Mouse (Mus musculus) kidney, postnatal 0 days (tissue): ENCODE data around the gene Kmt2d. TPM values are rescaled to one million over a fixed set of nuclear protein-coding genes. Genes with fewer than 3 reads are reported as not detected.
"Not testable (repeated sequence)": the region's sequence is repeated elsewhere in the genome, so short reads cannot be mapped to it uniquely, and the experiment has no call there.

Experiments
- ATAC-seq: fragments of 200-750 bp; cut with Nextera tagmentation; replicated peaks from 2 replicates; pipeline ENCODE4 v1.8.0; 2017; ENCODE audit warnings: low read depth, moderate number of reproducible peaks, moderate TSS enrichment, moderate library complexity; ENCODE audit not compliant: low FRiP score
- DNase-seq: peaks from one replicate; pipeline ENCODE4 v3.0.0-alpha.2; 2016; ENCODE audit warnings: low spot score
- H3K27ac ChIP-seq: fragments of 300-500 bp; sonication (generic); 2 replicates; pipeline ENCODE4 v1.5.1; 2014; ENCODE audit warnings: mild to moderate bottlenecking
- H3K27me3 ChIP-seq: fragments of 300-500 bp; sonication (generic); 2 replicates; pipeline ENCODE4 v1.6.1; 2014; ENCODE audit warnings: low read length, mixed read lengths; ENCODE audit not compliant: insufficient read depth
- H3K36me3 ChIP-seq: fragments of 300-500 bp; sonication (generic); 2 replicates; pipeline ENCODE4 v1.6.1; 2014; ENCODE audit warnings: low read length, mixed read lengths; ENCODE audit not compliant: insufficient read depth
- H3K4me1 ChIP-seq: fragments of 300-500 bp; sonication (generic); replicated peaks from 2 replicates; pipeline ENCODE4 v1.6.1; 2014; ENCODE audit warnings: antibody characterized with exemption, low read length, mixed read lengths; ENCODE audit not compliant: insufficient read depth
- H3K4me2 ChIP-seq: fragments of 300-500 bp; sonication (generic); 2 replicates; pipeline ENCODE4 v1.6.1; 2014; ENCODE audit warnings: mild to moderate bottlenecking, low read length, moderate library complexity, mixed read lengths
- H3K4me3 ChIP-seq: fragments of 300-500 bp; sonication (generic); replicated peaks from 2 replicates; pipeline ENCODE4 v1.5.1; 2014; ENCODE audit warnings: low read depth, low read length
- H3K9ac ChIP-seq: fragments of 300-500 bp; sonication (generic); 2 replicates; pipeline ENCODE4 v1.6.1; 2014; ENCODE audit warnings: low read depth, low read length
- H3K9me3 ChIP-seq: fragments of 300-500 bp; sonication (generic); replicated peaks from 2 replicates; pipeline ENCODE4 v1.6.1; 2016; ENCODE audit warnings: low read length, inconsistent platforms, mixed read lengths
- CTCF ChIP-seq: IDR thresholded peaks from 2 replicates; pipeline ENCODE4 v1.5.1; 2016; ENCODE audit warnings: antibody characterized with exemption, low read depth, mild to moderate bottlenecking, moderate library complexity
- WGBS: fragments of 180-500 bp; shearing (Covaris S2); extraction: QIAGEN DNeasy Blood & Tissue Kit; methylation state at CpG from one replicate; pipeline ENCODE4 v1.1.7; 2014; 5-methylcytosine and 5-hydroxymethylcytosine counted together
- polyA plus RNA-seq: library from polyadenylated mRNA; unstranded; fragments of >200 nt; fragmentation: Nextera tagmentation; extraction: Ambion mirVana; gene quantifications from 2 replicates; pipeline ENCODE4 v1.2.1, GENCODE M21; 2015

Kmt2d gene
- polyA plus RNA-seq = 6.4 and 8.3 TPM in 2 replicates

- Histone ChIP-seq H3K27ac (peak within 1 kb of the TSS; percentile 99), H3K4me2 (peak within 1 kb of the TSS; percentile 79), H3K4me1 (peaks cover 20% of the 10 kb centered on the region; the same call in 1 of the 2 replicates), H3K9me3 (no peaks in the 10 kb centered on the region), H3K36me3 (peaks cover 4% of the 10 kb centered on the region; the same call in 1 of the 2 replicates), H3K9ac (peak within 1 kb of the TSS; percentile 99), H3K27me3 (no peaks in the 10 kb centered on the region), H3K4me3 (peak within 1 kb of the TSS; percentile 99)
- under 1% methylated on average over 76 of the region's 94 CpGs for WGBS
- no peak for TF ChIP-seq CTCF
- DNase-seq (peak; percentile 55), ATAC-seq (peak; percentile 31)
Observed at GRCm38 (mm10) chr15:98871070-98871915, at the start of gene Kmt2d. Gene Kmt2d (minus strand): TSS chr15:98871204.

GRCm38 (mm10) chr15:98918499-98918895, 47.5 kb upstream of the Kmt2d start:
- not testable (repeated sequence) for DNase-seq

GRCm38 (mm10) chr15:98917538-98918498, 46.8 kb upstream of the Kmt2d start, which contains the start of gene Lmbr1l:
Gene Lmbr1l (minus strand): TSS chr15:98918231.
- ATAC-seq (peak; percentile 98), DNase-seq (peak; percentile 99)
- Histone ChIP-seq H3K27ac (peak within 1 kb of the TSS; percentile 97), H3K9ac (peak within 1 kb of the TSS; percentile 88), H3K4me3 (peak within 1 kb of the TSS; percentile 88), H3K9me3 (no peaks in the 10 kb centered on the region), H3K36me3 (peaks cover 10% of the 10 kb centered on the region; the same call in 1 of the 2 replicates), H3K27me3 (no peaks in the 10 kb centered on the region), H3K4me1 (peaks cover 8% of the 10 kb centered on the region; the same call in 1 of the 2 replicates), H3K4me2 (peak within 1 kb of the TSS; percentile 73)
- no peak for TF ChIP-seq CTCF
- under 1% methylated on average over 82 of the region's 82 CpGs for WGBS

More at GRCm38 (mm10) chr15:98918499-98918895, 47.5 kb upstream of the Kmt2d start:
- not testable (repeated sequence) for ATAC-seq, H3K4me1 ChIP-seq, H3K9me3 ChIP-seq, H3K27me3 ChIP-seq, H3K36me3 ChIP-seq
- 22% methylated on average over 8 of the region's 8 CpGs for WGBS
- Histone ChIP-seq H3K9ac (peak overlapping the region; percentile 33; the same call in 1 of the 2 replicates), H3K4me3 (peak overlapping the region; percentile 88), H3K4me2 (peak overlapping the region; percentile 73), H3K27ac (peak overlapping the region; percentile 65)

GRCm38 (mm10) chr15:98917091-98917490, 46.1 kb upstream of the Kmt2d start:
- DNase-seq (peak; percentile 37), ATAC-seq (no peak)
- H3K4me3 ChIP-seq = peak overlapping the region; percentile 88
- TF ChIP-seq CTCF = no peak
- peak overlapping the region; percentile 88 for H3K9ac ChIP-seq
- H3K27ac ChIP-seq = peak overlapping the region; percentile 97
- peaks cover 8% of the 10 kb centered on the region; the same call in 1 of the 2 replicates for H3K4me1 ChIP-seq
- H3K9me3 ChIP-seq = no peaks in the 10 kb centered on the region
- WGBS = under 1% methylated on average over 14 of the region's 14 CpGs
- H3K27me3 ChIP-seq = no peaks in the 10 kb centered on the region
- H3K36me3 ChIP-seq = peaks cover 17% of the 10 kb centered on the region; the same call in 1 of the 2 replicates
- H3K4me2 ChIP-seq = peak overlapping the region; percentile 73

- Histone ChIP-seq H3K4me2 (peak overlapping the region; percentile 73; the same call in 1 of the 2 replicates), H3K27ac (no peak overlapping the region), H3K4me3 (no peak overlapping the region), H3K36me3 (peaks cover 28% of the 10 kb centered on the region), H3K27me3 (no peaks in the 10 kb centered on the region), H3K4me1 (peaks cover 8% of the 10 kb centered on the region; the same call in 1 of the 2 replicates), H3K9ac (no peak overlapping the region), H3K9me3 (no peaks in the 10 kb centered on the region)
- no peak for TF ChIP-seq CTCF
- ATAC-seq (no peak), DNase-seq (no peak)
- WGBS = 74% methylated on average over 4 of the region's 4 CpGs
Observed at GRCm38 (mm10) chr15:98916016-98916415, 45.0 kb upstream of the Kmt2d start.
